ENCODE assay signal across 8 mouse cellular contexts in genomic region chr1:134556671-134557218, GRCm38 (mm10). TPM values are rescaled to one million over a fixed set of nuclear protein-coding genes. Genes with fewer than 3 reads are reported as not detected.
DNase-seq lines count a peak whose midpoint lies in the region; ATAC-seq and TF ChIP-seq lines count a peak whose summit lies in the region.

No protein-coding gene starts in this region.

- DNase-seq in 416B (ENCODE audit: low read depth): peak; percentile 95
- DNase-seq in heart, embryonic 10.5 days (ENCODE audit: low spot score): peak; percentile 97
- DNase-seq in liver: peak; percentile 94
- peak; percentile 90 to 94 for DNase-seq in spleen, postnatal 4 days (ENCODE audit: low spot score in 2 of 2)

- H3K4me3 ChIP-seq in bone marrow, adult 2 months (replicated peaks; ENCODE audit: control insufficient read depth, low read depth, low read length): peak overlapping the region; percentile 72
- H3K4me3 ChIP-seq in embryonic facial prominence, embryonic 15.5 days (replicated peaks): peak overlapping the region; percentile 69
- peak overlapping the region; percentile 73 for H3K4me3 ChIP-seq in heart, embryonic 10.5 days
- H3K4me3 ChIP-seq in kidney, embryonic 15.5 days (replicated peaks): peak overlapping the region; percentile 75

- H3K36me3 ChIP-seq in embryonic facial prominence, embryonic 15.5 days: no peaks in the 10 kb centered on the region
- H3K36me3 ChIP-seq in heart, embryonic 10.5 days: no peaks in the 10 kb centered on the region
- H3K36me3 ChIP-seq in kidney, embryonic 15.5 days: no peaks in the 10 kb centered on the region

- no peak for TF ChIP-seq CTCF in bone marrow, adult 2 months (IDR thresholded peaks at IDR 0.05; ENCODE audit: control insufficient read depth, insufficient read depth, low read length)

- H3K27me3 ChIP-seq in embryonic facial prominence, embryonic 15.5 days: no peaks in the 10 kb centered on the region
- H3K27me3 ChIP-seq in heart, embryonic 10.5 days (ENCODE audit: insufficient read depth, poor library complexity, severe bottlenecking): no peaks in the 10 kb centered on the region
- no peaks in the 10 kb centered on the region for H3K27me3 ChIP-seq in kidney, embryonic 15.5 days

- TF ChIP-seq POLR2A in bone marrow, adult 2 months (IDR thresholded peaks at IDR 0.05; ENCODE audit: borderline replicate concordance, control insufficient read depth, low read depth, low read length): peak; percentile 73; the same call in 1 of the 2 replicates

- no peaks in the 10 kb centered on the region for H3K4me1 ChIP-seq in bone marrow, adult 2 months (ENCODE audit: control insufficient read depth, insufficient read depth, low read length)
- H3K4me1 ChIP-seq in embryonic facial prominence, embryonic 15.5 days: peaks cover 6% of the 10 kb centered on the region
- peaks cover 27% of the 10 kb centered on the region for H3K4me1 ChIP-seq in heart, embryonic 10.5 days
- peaks cover 29% of the 10 kb centered on the region for H3K4me1 ChIP-seq in kidney, embryonic 15.5 days

- H3K9me3 ChIP-seq in embryonic facial prominence, embryonic 15.5 days (replicated peaks): no peaks in the 10 kb centered on the region
- no peaks in the 10 kb centered on the region for H3K9me3 ChIP-seq in heart, embryonic 10.5 days
- no peaks in the 10 kb centered on the region for H3K9me3 ChIP-seq in kidney, embryonic 15.5 days (replicated peaks)

- H3K9ac ChIP-seq in embryonic facial prominence, embryonic 15.5 days: peak overlapping the region; percentile 74
- peak overlapping the region; percentile 73 for H3K9ac ChIP-seq in kidney, embryonic 15.5 days

- peak overlapping the region; percentile 85 for H3K4me2 ChIP-seq in embryonic facial prominence, embryonic 15.5 days (replicated peaks)
- H3K4me2 ChIP-seq in kidney, embryonic 15.5 days: peak overlapping the region; percentile 96

- WGBS in bone marrow, adult 2 months: under 1% methylated on average over 35 of the region's 35 CpGs
- WGBS in embryonic facial prominence, embryonic 15.5 days: under 1% methylated on average over 35 of the region's 35 CpGs
- under 1% methylated on average over 35 of the region's 35 CpGs for WGBS in heart, embryonic 10.5 days
- under 1% methylated on average over 32 of the region's 35 CpGs for WGBS in kidney, embryonic 15.5 days

- ATAC-seq in embryonic facial prominence, embryonic 15.5 days (ENCODE audit: insufficient number of reproducible peaks, low FRiP score, low TSS enrichment, low read depth): peak; percentile 93
- ATAC-seq in kidney, embryonic 15.5 days (replicated peaks; ENCODE audit: low FRiP score): peak; percentile 97
- ATAC-seq in monocyte, adult 5-6 weeks (replicated peaks; ENCODE audit: insufficient number of reproducible peaks, low FRiP score, low TSS enrichment, poor library complexity, severe bottlenecking): peak; percentile 92

- H3K27ac ChIP-seq in bone marrow, adult 2 months (ENCODE audit: control insufficient read depth, insufficient read depth, low read depth, low read length, poor library complexity): no peak overlapping the region; the same call in 1 of the 2 replicates
- H3K27ac ChIP-seq in embryonic facial prominence, embryonic 15.5 days (replicated peaks): peak overlapping the region; percentile 95
- H3K27ac ChIP-seq in heart, embryonic 10.5 days: peak overlapping the region; percentile 90
- H3K27ac ChIP-seq in kidney, embryonic 15.5 days: peak overlapping the region; percentile 96

RNA-seq across cellular contexts. Expression of gene Kdm5b, which starts 3.2 kb away (rescaled TPM):
- 7.2 and 20.4 TPM in 2 replicates for polyA plus RNA-seq in bone marrow, adult 2 months (2011; ENCODE audit: insufficient read depth, insufficient read length, low replicate concordance, missing spikeins)
- 73.5 and 76.0 TPM in 2 replicates for polyA plus RNA-seq in embryonic facial prominence, embryonic 15.5 days (2015; fragmentation: Nextera tagmentation; extraction: Ambion mirVana)
- 28.9 and 42.5 TPM in 2 replicates for polyA plus RNA-seq in heart, embryonic 10.5 days (2016; fragmentation: Nextera tagmentation; extraction: Ambion mirVana)
- 54.2 and 56.2 TPM in 2 replicates for polyA plus RNA-seq in kidney, embryonic 15.5 days (2015; fragmentation: Nextera tagmentation; extraction: Ambion mirVana)
- 22.2 to 37.2 TPM (median 32.1 TPM) in 3 replicates for total RNA-seq in monocyte, adult 5-6 weeks (2017)

RNA-seq across cellular contexts. Expression of gene Mgat4e, which starts 7.3 kb away (rescaled TPM):
- not detected in 2 replicates for polyA plus RNA-seq in bone marrow, adult 2 months (2011; ENCODE audit: insufficient read depth, insufficient read length, low replicate concordance, missing spikeins)
- polyA plus RNA-seq in embryonic facial prominence, embryonic 15.5 days (2015; fragmentation: Nextera tagmentation; extraction: Ambion mirVana): not detected in 2 replicates
- polyA plus RNA-seq in heart, embryonic 10.5 days (2016; fragmentation: Nextera tagmentation; extraction: Ambion mirVana): not detected in 2 replicates
- not detected in 2 replicates for polyA plus RNA-seq in kidney, embryonic 15.5 days (2015; fragmentation: Nextera tagmentation; extraction: Ambion mirVana)
- not detected in 3 replicates for total RNA-seq in monocyte, adult 5-6 weeks (2017)
